Mouse (Mus musculus) liver, embryonic 14.5 days (tissue): ENCODE measurements around the gene Kirrel3.

Experiments
- CTCF ChIP-seq: IDR thresholded peaks from 2 replicates; pipeline ENCODE4 v1.5.1; 2016; ENCODE audit warnings: antibody characterized with exemption, low read depth, control low read depth
- EP300 ChIP-seq: IDR thresholded peaks from 2 replicates; pipeline ENCODE4 v1.6.1; 2016; ENCODE audit warnings: antibody characterized with exemption, low read depth

DNA sequence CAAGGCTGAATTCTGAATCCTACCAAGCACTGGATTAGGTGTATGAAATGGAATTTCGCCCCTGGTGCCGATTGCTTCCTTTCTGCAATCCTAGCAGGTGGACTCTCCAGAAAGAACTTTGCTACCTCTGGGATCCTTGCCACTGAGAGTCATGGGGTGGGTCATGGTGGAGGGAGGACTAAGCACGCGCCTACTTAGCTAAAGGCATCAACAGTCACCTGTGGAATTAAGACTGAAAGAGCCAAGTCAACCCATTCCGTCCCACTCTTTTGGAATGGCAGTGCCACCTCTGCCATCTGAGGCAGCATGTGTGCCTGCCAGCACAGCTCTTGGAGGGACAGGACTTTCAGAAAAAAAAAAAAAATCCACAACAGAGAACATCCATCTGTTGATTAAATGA is 4.1 kb downstream of the Kirrel3 start:
- TF ChIP-seq CTCF (no peak), EP300 (no peak)
